Mouse (Mus musculus) intestine, embryonic 14.5 days (tissue): ENCODE measurements around the gene Srsf5. TPM values are rescaled to one million over a fixed set of nuclear protein-coding genes. Genes with fewer than 3 reads are reported as not detected.

Experiments
- ATAC-seq: fragments of 200-750 bp; cut with Nextera tagmentation; replicated peaks from 2 replicates; pipeline ENCODE4 v1.8.0; 2017; ENCODE audit warnings: low read depth, moderate number of reproducible peaks, moderate TSS enrichment, moderate library complexity; ENCODE audit not compliant: low FRiP score, low TSS enrichment
- DNase-seq: peaks from one replicate; pipeline ENCODE4 v3.0.0-alpha.2; 2018; ENCODE audit warnings: low spot score
- H3K27ac ChIP-seq: fragments of 300-500 bp; sonication (generic); 2 replicates; pipeline ENCODE4 v1.5.1; 2014; ENCODE audit warnings: low read depth, mild to moderate bottlenecking, control low read depth
- H3K27me3 ChIP-seq: fragments of 300-500 bp; sonication (generic); replicated peaks from 2 replicates; pipeline ENCODE4 v1.6.1; 2014; ENCODE audit warnings: low read length, control low read depth; ENCODE audit not compliant: control insufficient read depth, insufficient read depth
- H3K36me3 ChIP-seq: fragments of 300-500 bp; sonication (generic); 2 replicates; pipeline ENCODE4 v1.6.1; 2014; ENCODE audit warnings: low read length, control low read depth; ENCODE audit not compliant: control insufficient read depth, insufficient read depth
- H3K4me1 ChIP-seq: fragments of 300-500 bp; sonication (generic); replicated peaks from 2 replicates; pipeline ENCODE4 v1.6.1; 2014; ENCODE audit warnings: low read length, control low read depth, mixed read lengths; ENCODE audit not compliant: control insufficient read depth, insufficient read depth
- H3K4me2 ChIP-seq: fragments of 300-500 bp; sonication (generic); 2 replicates; pipeline ENCODE4 v1.6.1; 2014; ENCODE audit warnings: low read length
- H3K4me3 ChIP-seq: fragments of 300-500 bp; sonication (generic); 2 replicates; pipeline ENCODE4 v1.5.1; 2014; ENCODE audit warnings: low read depth, low read length, control low read depth, mixed read lengths
- H3K9ac ChIP-seq: fragments of 300-500 bp; sonication (generic); 2 replicates; pipeline ENCODE4 v1.6.1; 2014; ENCODE audit warnings: mild to moderate bottlenecking, low read length
- H3K9me3 ChIP-seq: fragments of 300-500 bp; sonication (generic); 2 replicates; pipeline ENCODE4 v1.6.1; 2016; ENCODE audit warnings: low read length, control low read depth; ENCODE audit not compliant: control insufficient read depth
- WGBS: fragments of 180-500 bp; shearing (Covaris S2); extraction: QIAGEN DNeasy Blood & Tissue Kit; methylation state at CpG from one replicate; pipeline ENCODE4 v1.1.7; 2014; 5-methylcytosine and 5-hydroxymethylcytosine counted together
- polyA plus RNA-seq: library from polyadenylated mRNA; unstranded; fragments of >200 nt; fragmentation: Nextera tagmentation; extraction: Ambion mirVana; gene quantifications from 2 replicates; pipeline ENCODE4 v1.2.1, GENCODE M21; 2014

Srsf5 gene
- polyA plus RNA-seq: 350 and 386 TPM in 2 replicates

DNA sequence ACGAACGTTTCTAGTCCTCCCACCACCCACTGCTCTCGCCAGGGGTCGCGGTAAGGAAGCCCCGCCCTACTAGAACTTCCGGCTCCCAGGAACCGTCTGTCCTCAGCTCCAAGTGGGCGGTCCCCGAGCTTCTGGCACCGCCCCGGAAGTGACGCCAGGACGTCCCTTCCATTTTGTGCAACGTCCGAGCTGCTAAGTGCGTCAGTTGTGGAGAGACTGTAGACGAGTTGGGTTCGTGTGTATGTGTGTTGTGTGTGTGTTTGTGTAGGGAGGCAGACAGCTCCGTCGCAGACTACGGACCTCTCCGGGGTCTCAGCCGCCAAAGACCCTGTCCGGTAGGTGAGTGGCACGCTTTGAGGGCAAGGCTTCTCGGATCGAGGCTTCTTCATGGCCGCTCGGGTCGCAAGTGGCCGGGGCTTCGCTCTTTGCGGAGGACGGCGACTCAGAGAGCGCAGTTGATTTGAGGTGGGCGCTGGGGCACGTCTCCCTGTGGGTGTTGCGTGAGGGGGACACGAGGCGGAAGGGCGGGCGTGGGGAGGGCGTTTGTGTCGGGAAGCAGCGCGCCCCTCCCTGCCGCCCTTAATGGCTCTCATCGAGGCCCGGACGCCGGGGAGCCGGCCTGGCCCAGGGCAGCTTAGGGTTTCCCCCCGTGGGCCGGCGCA is at the start of gene Srsf5:
Gene Srsf5, plus strand, starts transcription at position 171 of the 662 bp plus-strand sequence.
- peak within 1 kb of the TSS; percentile 99 for H3K9ac ChIP-seq
- H3K36me3 ChIP-seq: peaks cover 33% of the 10 kb centered on the region
- peak within 1 kb of the TSS; percentile 98 for H3K27ac ChIP-seq
- H3K9me3 ChIP-seq: no peaks in the 10 kb centered on the region
- no peaks in the 10 kb centered on the region for H3K27me3 ChIP-seq
- peaks cover 12% of the 10 kb centered on the region for H3K4me1 ChIP-seq
- peak within 1 kb of the TSS; percentile 98 for H3K4me3 ChIP-seq
- under 1% methylated on average over 56 of the region's 57 CpGs for WGBS
- H3K4me2 ChIP-seq: peak within 1 kb of the TSS; percentile 82
- peak; percentile 99 for DNase-seq
- peak; percentile 87 for ATAC-seq

DNA sequence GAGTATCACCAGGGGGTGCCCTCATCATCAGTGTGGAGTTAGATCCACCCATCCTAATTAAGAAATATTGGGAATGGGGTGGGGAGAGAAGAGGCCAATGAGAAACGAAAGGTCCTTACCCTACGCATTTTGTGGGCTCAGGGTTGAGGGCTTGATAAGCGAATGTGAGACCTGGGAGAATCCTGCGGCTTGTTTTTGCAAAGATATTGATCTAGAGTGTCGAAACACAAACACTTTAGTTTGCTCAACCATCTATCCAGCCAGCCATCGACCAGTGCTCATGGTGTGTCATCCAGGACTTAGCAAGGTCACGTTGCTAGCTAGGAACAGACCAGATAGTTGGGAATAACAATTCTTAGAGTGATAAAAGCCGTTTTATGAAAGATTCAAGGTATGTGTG is 35.7 kb upstream of the Srsf5 start:
- Histone ChIP-seq H3K36me3 (no peaks in the 10 kb centered on the region), H3K9ac (no peak overlapping the region), H3K4me2 (no peak overlapping the region), H3K4me1 (no peaks in the 10 kb centered on the region), H3K9me3 (no peaks in the 10 kb centered on the region), H3K27me3 (no peaks in the 10 kb centered on the region), H3K4me3 (no peak overlapping the region), H3K27ac (no peak overlapping the region)
- WGBS: 76% methylated on average over 8 of the region's 8 CpGs
- DNase-seq (no peak), ATAC-seq (no peak)

DNA sequence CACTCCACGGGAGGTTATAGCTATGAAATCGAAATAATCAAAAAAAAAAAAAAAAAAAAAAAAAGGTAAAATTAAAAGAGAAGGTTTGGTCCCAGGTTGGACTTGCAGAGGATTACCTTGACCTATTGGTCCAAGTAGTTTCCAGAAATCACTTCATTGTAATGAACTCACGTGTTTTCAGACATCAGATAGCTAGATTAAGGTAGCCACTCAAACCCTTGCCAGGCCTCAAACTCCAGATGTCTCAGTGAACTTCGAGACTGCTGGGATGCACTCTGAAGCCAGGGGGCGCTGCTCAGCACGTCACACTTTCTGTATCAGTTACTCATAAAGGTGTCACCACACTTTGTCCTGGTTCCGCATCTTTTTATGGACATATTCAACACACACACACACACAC is 27.5 kb upstream of the Srsf5 start:
- 0 out of 2 replicates have a peak, but pooled peaks cover 2% of the 10 kb centered on the region for H3K4me1 ChIP-seq
- no peak overlapping the region for H3K4me2 ChIP-seq
- H3K9me3 ChIP-seq: no peaks in the 10 kb centered on the region
- H3K36me3 ChIP-seq: no peaks in the 10 kb centered on the region
- no peak overlapping the region for H3K9ac ChIP-seq
- no peaks in the 10 kb centered on the region for H3K27me3 ChIP-seq
- H3K27ac ChIP-seq: no peak overlapping the region
- no peak overlapping the region for H3K4me3 ChIP-seq
- no peak for ATAC-seq
- WGBS: 55% methylated on average over 7 of the region's 7 CpGs
- no peak for DNase-seq

DNA sequence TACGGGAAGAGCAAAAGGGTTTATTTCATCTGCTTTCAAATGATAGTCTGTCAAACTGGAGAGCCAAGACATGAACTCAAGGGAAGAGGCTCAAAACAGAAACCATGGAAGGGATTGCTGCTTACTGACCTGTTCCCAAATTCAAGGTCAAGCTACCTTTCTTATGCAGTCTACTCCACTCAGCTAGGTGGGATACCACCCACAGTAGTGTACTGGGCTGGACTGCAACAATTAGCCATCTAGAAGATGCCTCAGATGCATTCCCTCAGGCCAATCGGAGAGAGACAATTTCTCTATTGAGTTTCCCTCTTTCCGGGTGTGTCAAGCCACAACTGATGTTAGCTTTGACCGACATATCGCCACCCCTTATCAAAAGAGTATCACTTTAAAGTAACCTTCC is 24.0 kb upstream of the Srsf5 start:
- H3K9me3 ChIP-seq: no peaks in the 10 kb centered on the region
- ATAC-seq (no peak), DNase-seq (no peak)
- H3K9ac ChIP-seq: no peak overlapping the region
- no peak overlapping the region for H3K4me3 ChIP-seq
- H3K4me1 ChIP-seq: 0 out of 2 replicates have a peak, but pooled peaks cover 3% of the 10 kb centered on the region
- no peak overlapping the region for H3K27ac ChIP-seq
- no peaks in the 10 kb centered on the region for H3K36me3 ChIP-seq
- no peak overlapping the region for H3K4me2 ChIP-seq
- WGBS: 95% methylated on average over 5 of the region's 5 CpGs
- H3K27me3 ChIP-seq: no peaks in the 10 kb centered on the region

DNA sequence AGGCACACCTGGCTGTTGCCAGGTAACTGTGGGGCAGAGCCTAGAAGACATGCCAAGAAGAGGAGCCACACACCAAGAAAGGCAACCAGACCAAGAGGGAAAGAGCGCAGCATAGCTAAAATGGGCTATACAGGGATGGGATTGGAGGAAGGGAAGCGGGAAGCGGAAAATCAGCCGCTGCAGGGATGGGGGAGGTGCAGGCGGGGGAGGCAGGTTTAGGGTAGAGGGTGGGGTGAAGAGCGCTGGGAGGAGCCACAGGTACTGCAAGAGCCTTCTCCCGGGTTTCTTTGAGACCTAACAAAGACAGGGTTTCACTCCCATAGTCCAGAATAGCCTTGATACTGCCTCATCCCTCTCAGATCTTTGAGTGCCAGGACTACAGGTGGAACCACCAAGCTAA is 22.4 kb upstream of the Srsf5 start:
- H3K4me1 ChIP-seq: 0 out of 2 replicates have a peak, but pooled peaks cover 3% of the 10 kb centered on the region
- 4% methylated on average over 7 of the region's 7 CpGs for WGBS
- no peaks in the 10 kb centered on the region for H3K27me3 ChIP-seq
- DNase-seq (peak; percentile 57), ATAC-seq (peak; percentile 73)
- H3K27ac ChIP-seq: no peak overlapping the region
- no peaks in the 10 kb centered on the region for H3K36me3 ChIP-seq
- peak overlapping the region; percentile 37 for H3K4me2 ChIP-seq
- peak overlapping the region; percentile 3; the same call in 1 of the 2 replicates for H3K4me3 ChIP-seq
- H3K9ac ChIP-seq: no peak overlapping the region
- no peaks in the 10 kb centered on the region for H3K9me3 ChIP-seq

DNA sequence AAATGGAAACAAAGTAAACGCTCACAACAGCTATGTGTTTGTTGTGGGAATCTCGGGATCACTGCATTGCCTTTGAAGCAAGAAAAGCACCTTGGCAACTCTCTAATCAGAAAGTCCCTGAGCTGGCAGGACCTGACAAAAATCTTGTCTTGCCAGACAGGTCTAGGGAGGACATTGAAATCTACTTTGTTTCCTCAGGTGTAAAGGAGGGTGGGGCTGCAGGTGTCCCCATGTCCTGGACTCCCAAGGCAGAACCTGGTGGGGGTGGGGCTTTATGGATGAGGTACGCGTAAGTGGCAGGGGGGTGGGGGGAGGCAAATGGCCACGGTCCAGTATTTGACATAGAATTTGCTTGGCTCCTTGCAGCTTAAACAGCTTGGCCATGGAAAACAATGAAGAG is 21.7 kb upstream of the Srsf5 start:
- peak overlapping the region; percentile 37; the same call in 1 of the 2 replicates for H3K4me2 ChIP-seq
- DNase-seq: no peak

DNA sequence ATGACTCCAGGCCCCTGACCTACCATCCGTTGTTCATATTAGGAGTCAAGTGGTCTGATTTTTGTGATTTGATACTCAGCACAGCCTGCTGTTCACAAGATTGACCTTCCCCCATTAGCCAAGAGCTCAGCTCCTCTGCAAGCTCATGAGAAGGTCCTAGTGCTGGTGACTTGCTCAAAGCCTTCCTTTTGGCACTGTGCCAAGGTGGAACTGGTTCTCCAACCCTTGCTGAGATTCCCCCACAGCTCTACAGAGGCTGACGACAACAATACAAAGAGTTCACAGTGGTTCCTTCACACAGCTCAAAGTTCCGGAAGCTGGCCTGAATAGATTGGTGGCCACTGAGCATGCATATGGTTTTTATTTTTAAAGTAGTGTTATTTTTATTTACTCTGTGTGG is 21.1 kb upstream of the Srsf5 start:
- H3K27ac ChIP-seq: peak overlapping the region; percentile 67
- H3K4me1 ChIP-seq: 0 out of 2 replicates have a peak, but pooled peaks cover 3% of the 10 kb centered on the region
- H3K36me3 ChIP-seq: no peaks in the 10 kb centered on the region
- no peak overlapping the region for H3K4me3 ChIP-seq
- no peak overlapping the region for H3K9ac ChIP-seq
- H3K4me2 ChIP-seq: no peak overlapping the region
- DNase-seq: peak; percentile 80
- peak; percentile 67 for ATAC-seq
- no peaks in the 10 kb centered on the region for H3K27me3 ChIP-seq
- 60% methylated on average over 3 of the region's 3 CpGs for WGBS
- H3K9me3 ChIP-seq: no peaks in the 10 kb centered on the region

More for the DNA sequence above, 21.7 kb upstream of the Srsf5 start:
- ATAC-seq: peak; percentile 59
- no peak overlapping the region for H3K4me3 ChIP-seq
- 0 out of 2 replicates have a peak, but pooled peaks cover 3% of the 10 kb centered on the region for H3K4me1 ChIP-seq
- H3K36me3 ChIP-seq: no peaks in the 10 kb centered on the region
- no peaks in the 10 kb centered on the region for H3K27me3 ChIP-seq
- H3K9me3 ChIP-seq: no peaks in the 10 kb centered on the region
- H3K27ac ChIP-seq: peak overlapping the region; percentile 67
- no peak overlapping the region for H3K9ac ChIP-seq
- 48% methylated on average over 5 of the region's 5 CpGs for WGBS

DNA sequence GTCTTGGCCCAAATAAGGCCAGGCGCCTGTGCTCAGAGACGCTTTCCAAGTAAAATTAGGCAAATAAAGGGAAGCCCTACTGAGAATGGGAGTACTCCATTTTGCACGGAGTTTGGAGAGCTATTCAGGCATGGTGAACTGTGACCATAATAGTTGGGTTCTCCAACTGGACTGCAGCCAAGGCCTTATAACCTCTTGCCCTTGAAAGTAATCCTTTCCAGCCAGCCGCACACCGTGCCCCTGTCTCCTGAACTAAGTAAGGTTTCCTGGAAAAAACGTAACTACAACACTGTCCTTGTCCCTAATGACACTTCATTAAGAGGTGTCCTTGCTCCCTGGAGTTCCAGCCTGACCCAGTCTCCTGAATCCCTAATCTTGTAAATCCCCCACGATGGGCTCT is 19.4 kb upstream of the Srsf5 start:
- WGBS: 65% methylated on average over 7 of the region's 7 CpGs
- Histone ChIP-seq H3K36me3 (no peaks in the 10 kb centered on the region), H3K4me2 (no peak overlapping the region), H3K4me3 (no peak overlapping the region), H3K27me3 (no peaks in the 10 kb centered on the region), H3K9me3 (no peaks in the 10 kb centered on the region), H3K4me1 (0 out of 2 replicates have a peak, but pooled peaks cover 3% of the 10 kb centered on the region), H3K9ac (no peak overlapping the region), H3K27ac (no peak overlapping the region)
- DNase-seq (no peak), ATAC-seq (no peak)

DNA sequence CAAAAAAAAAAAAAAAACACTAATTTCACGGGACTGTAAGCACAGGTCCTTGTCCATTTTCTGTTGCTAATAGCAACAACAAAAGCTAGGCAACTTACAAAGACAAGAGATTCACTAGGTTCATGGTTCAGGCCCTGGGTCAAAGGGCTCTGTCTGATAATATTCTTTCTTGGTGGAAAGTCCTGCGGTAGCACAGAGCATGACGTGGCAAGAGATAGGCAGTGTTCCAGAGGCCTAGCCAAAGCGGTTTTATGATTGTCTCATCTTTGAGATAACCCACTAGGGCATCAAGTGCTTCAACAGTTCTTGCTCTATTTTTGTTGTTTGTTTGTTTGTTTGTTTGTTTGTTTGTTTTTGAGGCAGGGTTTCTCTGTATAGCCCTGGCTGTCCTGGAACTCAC is 18.8 kb upstream of the Srsf5 start:
- ATAC-seq: no peak

More for the DNA sequence above, 18.8 kb upstream of the Srsf5 start:
- DNase-seq: no peak
- Histone ChIP-seq H3K4me3 (no peak overlapping the region), H3K36me3 (no peaks in the 10 kb centered on the region), H3K27ac (no peak overlapping the region), H3K4me1 (0 out of 2 replicates have a peak, but pooled peaks cover 3% of the 10 kb centered on the region), H3K9ac (no peak overlapping the region), H3K9me3 (no peaks in the 10 kb centered on the region), H3K4me2 (no peak overlapping the region), H3K27me3 (no peaks in the 10 kb centered on the region)
- WGBS: 87% methylated on average over 4 of the region's 4 CpGs
